Mouse (Mus musculus) kidney, postnatal 25 days (tissue): ENCODE results near the gene Olfr1242.

Experiments used
- DNase-seq, 2 experiments: peaks; one replicate each; pipeline ENCODE4 v3.0.0; 2021; ENCODE audit warnings: mixed read lengths in 2 of 2

Olfr1242 gene

DNA sequence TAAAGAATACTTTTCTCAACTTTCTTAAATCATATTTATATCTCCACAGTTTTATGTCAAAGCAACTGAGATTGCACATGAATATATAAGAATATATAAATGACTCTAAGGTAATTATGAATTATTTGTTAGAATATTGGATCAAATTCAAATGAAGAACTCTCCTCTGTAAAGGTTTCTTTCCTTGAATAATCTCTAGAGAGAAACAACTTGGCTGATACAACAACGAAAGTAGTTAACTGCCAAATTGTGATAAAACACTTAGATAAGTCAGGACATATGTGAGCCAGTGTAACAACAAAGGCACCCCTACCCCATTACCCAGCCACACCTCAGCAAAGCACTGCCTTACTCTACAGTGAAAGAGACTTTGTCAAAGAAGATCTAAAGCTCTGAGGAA is at the start of gene Olfr1242:
TSS of gene Olfr1242 (minus strand) at position 101 of the 400 bp plus-strand sequence.
- no peak for DNase-seq

GRCm38 (mm10) chr2:89544516-89544915 is 46.4 kb upstream of the Olfr1242 start:
- DNase-seq = no peak

GRCm38 (mm10) chr2:89539923-89540322 is 41.8 kb upstream of the Olfr1242 start:
- DNase-seq = no peak

DNA sequence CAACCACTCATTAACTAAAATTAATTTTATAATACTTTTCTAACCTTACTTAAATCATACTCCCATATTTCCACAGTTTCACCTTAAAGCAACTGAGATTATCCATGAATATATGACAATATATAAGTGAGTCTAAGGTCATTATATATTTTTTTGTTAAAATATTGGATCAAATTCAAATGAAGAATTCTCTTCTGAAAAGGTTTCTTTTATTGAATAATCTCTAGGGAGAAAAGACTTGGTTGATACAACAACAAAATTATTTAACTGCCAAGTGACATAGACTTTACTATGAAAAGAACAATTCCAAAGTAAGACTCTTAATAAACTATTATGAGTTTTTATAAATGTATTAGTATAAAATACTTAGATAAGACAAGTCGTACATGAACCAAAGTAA is 33.3 kb upstream of the Olfr1242 start, which contains the start of gene Olfr1243:
TSS of gene Olfr1243 (minus strand) at position 101 of the 400 bp plus-strand sequence.
- DNase-seq = no peak

- DNase-seq = no peak
Measured at GRCm38 (mm10) chr2:89487026-89487425, 11.1 kb downstream of the Olfr1242 start, which contains the start of gene Olfr1241. TSS of gene Olfr1241 (minus strand) at chr2:89487126.

DNA sequence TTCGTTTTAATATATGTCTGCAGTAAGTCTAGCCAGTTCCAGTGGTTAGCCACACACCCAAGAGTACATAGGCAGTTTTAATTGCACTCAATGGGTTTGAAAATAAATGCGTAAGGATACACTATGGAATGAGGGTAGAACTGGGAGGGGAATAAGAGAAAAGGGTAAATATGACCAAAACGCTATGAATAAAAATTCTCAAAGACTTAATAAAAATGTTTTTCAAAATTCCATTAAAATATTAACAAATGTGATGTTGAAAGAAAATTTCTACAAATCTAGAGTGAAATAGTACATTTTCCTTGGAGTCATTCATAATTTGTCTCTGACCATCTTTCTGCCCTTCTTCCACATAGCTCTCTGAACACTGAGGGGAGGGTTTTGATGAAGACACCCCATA is 55.2 kb downstream of the Olfr1242 start, which contains the start of gene Olfr1240:
TSS of gene Olfr1240 (minus strand) at position 101 of the 400 bp plus-strand sequence.
- DNase-seq = no peak
